Mouse (Mus musculus) bone marrow, adult 2 months (tissue): ENCODE results near the gene Cdc14b.

Experiments
- CTCF ChIP-seq: fragments of 200-500 bp; IDR thresholded peaks from 2 replicates; pipeline ENCODE4 v1.5.1; 2011; ENCODE audit warnings: low read length, control low read depth; ENCODE audit not compliant: control insufficient read depth, insufficient read depth
- POLR2A ChIP-seq: fragments of 200-500 bp; IDR thresholded peaks from 2 replicates; pipeline ENCODE4 v1.6.1; 2011; ENCODE audit warnings: low read depth, mild to moderate bottlenecking, control low read depth, low read length, borderline replicate concordance; ENCODE audit not compliant: control insufficient read depth

DNA sequence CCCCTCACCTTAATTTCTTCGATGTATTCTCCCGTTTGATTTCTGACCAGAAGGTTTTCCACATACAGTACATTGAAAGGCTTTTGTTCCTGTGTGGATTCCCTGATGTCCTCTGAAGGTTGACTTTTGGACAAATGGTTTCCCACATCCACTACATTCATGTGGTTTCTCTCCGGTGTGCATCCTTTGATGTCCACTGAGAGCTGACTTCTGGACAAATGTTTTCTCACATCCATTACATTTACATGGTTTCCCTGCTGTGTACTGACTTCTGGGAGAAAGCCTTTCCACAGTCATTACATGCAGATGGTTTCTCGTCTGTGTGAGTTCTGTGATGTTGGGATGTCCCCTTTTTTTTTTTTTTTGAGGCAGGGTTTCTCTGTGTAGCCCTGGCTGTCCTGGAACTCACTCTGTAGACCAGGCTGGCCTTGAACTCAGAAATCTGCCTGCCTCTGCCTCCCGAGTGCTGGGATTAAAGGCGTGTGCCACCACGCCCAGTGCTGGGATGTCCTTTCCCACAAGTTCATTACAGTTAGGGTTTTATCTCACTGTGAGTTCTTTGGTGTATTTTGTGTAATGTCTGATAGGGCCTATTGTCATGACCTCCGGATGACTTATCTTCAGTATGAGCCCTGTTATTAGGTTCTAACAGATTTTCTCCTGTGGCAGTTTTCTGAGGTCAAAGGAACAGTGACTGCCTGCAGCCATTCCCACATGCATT, 47.6 kb upstream of the Cdc14b start:
- TF ChIP-seq CTCF (no peak), POLR2A (no peak)
